Mouse (Mus musculus) embryonic facial prominence, embryonic 14.5 days (tissue): ENCODE data around the gene Armcx4. TPM values are rescaled to one million over a fixed set of nuclear protein-coding genes. Genes with fewer than 3 reads are reported as not detected.

Source experiments
- ATAC-seq: fragments of 200-750 bp; cut with Nextera tagmentation; 2 replicates; pipeline ENCODE4 v1.8.0; 2017; ENCODE audit warnings: low read depth, moderate number of reproducible peaks, moderate TSS enrichment
- DNase-seq: peaks from one replicate; pipeline ENCODE4 v3.0.0-alpha.2; 2015; ENCODE audit warnings: low spot score
- H3K27ac ChIP-seq: fragments of 300-500 bp; sonication (generic); replicated peaks from 2 replicates; pipeline ENCODE4 v1.5.1; 2014; ENCODE audit warnings: low read depth, mild to moderate bottlenecking, low read length, moderate library complexity
- H3K27me3 ChIP-seq: fragments of 300-500 bp; sonication (generic); replicated peaks from 2 replicates; pipeline ENCODE4 v1.6.1; 2014; ENCODE audit warnings: low read length; ENCODE audit not compliant: control insufficient read depth, insufficient read depth
- H3K36me3 ChIP-seq: fragments of 300-500 bp; sonication (generic); 2 replicates; pipeline ENCODE4 v1.6.1; 2014; ENCODE audit warnings: low read length, mixed read lengths; ENCODE audit not compliant: control insufficient read depth, insufficient read depth
- H3K4me1 ChIP-seq: fragments of 300-500 bp; sonication (generic); 2 replicates; pipeline ENCODE4 v1.6.1; 2014; ENCODE audit warnings: antibody characterized with exemption, low read length; ENCODE audit not compliant: control insufficient read depth, insufficient read depth
- H3K4me2 ChIP-seq: fragments of 300-500 bp; sonication (generic); 2 replicates; pipeline ENCODE4 v1.6.1; 2014; ENCODE audit warnings: low read depth, mild to moderate bottlenecking, low read length, moderate library complexity, mixed read lengths
- H3K4me3 ChIP-seq: fragments of 300-500 bp; sonication (generic); 2 replicates; pipeline ENCODE4 v1.5.1; 2014; ENCODE audit warnings: low read depth, mild to moderate bottlenecking, low read length
- H3K9ac ChIP-seq: fragments of 300-500 bp; sonication (generic); 2 replicates; pipeline ENCODE4 v1.6.1; 2014; ENCODE audit warnings: low read depth, mild to moderate bottlenecking, low read length, moderate library complexity, mixed read lengths
- H3K9me3 ChIP-seq: fragments of 300-500 bp; sonication (generic); 2 replicates; pipeline ENCODE4 v1.6.1; 2016; ENCODE audit warnings: low read length; ENCODE audit not compliant: control insufficient read depth
- WGBS: fragments of 180-500 bp; shearing (Covaris S2); extraction: QIAGEN DNeasy Blood & Tissue Kit; methylation state at CpG from one replicate; pipeline ENCODE4 v1.1.7; 2014; 5-methylcytosine and 5-hydroxymethylcytosine counted together
- polyA plus RNA-seq: library from polyadenylated mRNA; unstranded; fragments of >200 nt; fragmentation: Nextera tagmentation; extraction: Ambion mirVana; gene quantifications from 2 replicates; pipeline ENCODE4 v1.2.1, GENCODE M21; 2014

Armcx4 gene
- polyA plus RNA-seq: 5.9 and 6.6 TPM in 2 replicates

- no peaks in the 10 kb centered on the region for H3K4me1 ChIP-seq
- DNase-seq (peak; percentile 94), ATAC-seq (peak; percentile 96)
- 41% methylated on average over 11 of the region's 33 CpGs for WGBS
- H3K27ac ChIP-seq: peak within 1 kb of the TSS; percentile 92
- no peaks in the 10 kb centered on the region for H3K9me3 ChIP-seq
- peak within 1 kb of the TSS; percentile 78 for H3K9ac ChIP-seq
- H3K36me3 ChIP-seq: peaks cover 11% of the 10 kb centered on the region; the same call in 1 of the 2 replicates
- peak within 1 kb of the TSS; percentile 45 for H3K4me3 ChIP-seq
- peak within 1 kb of the TSS; percentile 54 for H3K4me2 ChIP-seq
- peaks cover 3% of the 10 kb centered on the region for H3K27me3 ChIP-seq
Measured at GRCm38 (mm10) chrX:134686267-134686666, at the start of gene Armcx4. Gene Armcx4, plus strand, starts transcription at chrX:134686519.

DNA sequence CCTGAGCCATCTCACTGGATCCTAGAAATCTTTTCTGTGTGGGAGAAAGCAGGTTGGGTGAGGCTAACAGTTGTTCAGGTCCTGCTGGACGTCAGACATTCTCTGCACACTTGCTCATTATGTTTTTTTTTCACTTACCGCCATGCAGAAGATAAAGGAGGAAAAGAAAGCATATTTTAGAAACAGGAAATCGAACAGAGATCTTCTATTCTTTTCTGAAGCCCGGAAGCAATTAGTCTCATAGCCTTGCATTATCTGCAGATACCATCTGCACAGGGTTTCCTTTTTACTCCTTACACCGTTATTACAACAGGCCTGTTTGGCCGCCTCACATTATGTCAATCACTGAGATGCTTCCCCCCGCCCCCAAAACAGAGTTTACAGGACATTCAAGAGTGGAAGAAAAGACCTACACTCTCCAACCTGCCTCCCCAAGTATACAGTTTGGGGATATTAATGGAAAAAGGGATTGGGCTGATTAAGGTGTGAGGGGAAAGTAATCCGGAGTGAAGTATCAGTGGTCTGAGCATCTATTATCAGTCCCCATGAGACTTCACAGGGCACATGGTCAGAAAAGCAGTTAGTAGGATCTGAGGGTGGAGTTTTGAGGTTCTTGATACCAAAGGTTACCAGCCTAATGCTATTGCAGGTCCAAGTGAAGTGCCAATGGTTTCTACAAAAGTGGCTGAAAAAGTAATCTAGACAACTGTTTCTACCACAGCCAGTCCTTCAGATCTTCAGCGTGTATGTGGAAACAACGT, 45.1 kb upstream of the Armcx4 start:
- Histone ChIP-seq H3K4me1 (no peaks in the 10 kb centered on the region), H3K9ac (no peak overlapping the region), H3K27me3 (no peaks in the 10 kb centered on the region), H3K27ac (no peak overlapping the region), H3K36me3 (no peaks in the 10 kb centered on the region), H3K4me3 (no peak overlapping the region), H3K9me3 (no peaks in the 10 kb centered on the region), H3K4me2 (no peak overlapping the region)
- DNase-seq (no peak), ATAC-seq (no peak)
- WGBS: 65% methylated on average over 10 of the region's 10 CpGs

- Histone ChIP-seq H3K9ac (no peak overlapping the region), H3K4me1 (no peaks in the 10 kb centered on the region), H3K27me3 (no peaks in the 10 kb centered on the region), H3K36me3 (no peaks in the 10 kb centered on the region), H3K27ac (no peak overlapping the region), H3K4me2 (no peak overlapping the region), H3K9me3 (no peaks in the 10 kb centered on the region), H3K4me3 (no peak overlapping the region)
- WGBS: 82% methylated on average over 1 of the region's 1 CpGs
- no peak for ATAC-seq
- no peak for DNase-seq
Measured at GRCm38 (mm10) chrX:134646338-134646737, 40.0 kb upstream of the Armcx4 start.

DNA sequence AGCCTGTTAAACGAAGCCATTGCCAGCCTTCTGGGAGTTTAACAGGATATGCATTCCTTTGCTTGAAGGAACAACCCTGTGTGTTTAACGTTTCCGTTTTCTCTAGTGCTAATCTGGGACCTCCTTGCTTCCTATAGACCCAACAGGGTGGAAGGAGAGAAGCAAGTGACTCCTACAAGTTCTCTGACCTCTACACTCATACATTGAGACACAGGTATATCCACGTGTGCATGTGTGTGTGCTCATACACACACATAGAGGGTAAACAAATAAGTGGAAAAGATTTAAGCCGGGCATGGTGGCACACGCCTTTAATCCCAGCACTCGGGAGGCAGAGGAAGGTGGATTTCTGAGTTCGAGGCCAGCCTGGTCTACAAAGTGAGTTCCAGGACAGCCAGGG, 38.9 kb upstream of the Armcx4 start:
- no peaks in the 10 kb centered on the region for H3K27me3 ChIP-seq
- H3K4me3 ChIP-seq: no peak overlapping the region
- no peak overlapping the region for H3K27ac ChIP-seq
- H3K36me3 ChIP-seq: no peaks in the 10 kb centered on the region
- H3K9me3 ChIP-seq: no peaks in the 10 kb centered on the region
- ATAC-seq (no peak), DNase-seq (no peak)
- WGBS: 65% methylated on average over 8 of the region's 8 CpGs
- H3K4me1 ChIP-seq: no peaks in the 10 kb centered on the region
- H3K9ac ChIP-seq: no peak overlapping the region
- H3K4me2 ChIP-seq: no peak overlapping the region

GRCm38 (mm10) chrX:134648031-134648692, 38.2 kb upstream of the Armcx4 start:
- ATAC-seq (peak; percentile 75; the same call in 1 of the 2 replicates), DNase-seq (peak; percentile 94)
- WGBS: 22% methylated on average over 11 of the region's 11 CpGs
- Histone ChIP-seq H3K4me3 (no peak overlapping the region), H3K27ac (no peak overlapping the region; the same call in 1 of the 2 replicates), H3K4me2 (no peak overlapping the region), H3K4me1 (no peaks in the 10 kb centered on the region), H3K36me3 (no peaks in the 10 kb centered on the region), H3K27me3 (no peaks in the 10 kb centered on the region), H3K9ac (no peak overlapping the region), H3K9me3 (no peaks in the 10 kb centered on the region)

GRCm38 (mm10) chrX:134652061-134652460, 34.3 kb upstream of the Armcx4 start:
- H3K4me3 ChIP-seq: no peak overlapping the region
- no peaks in the 10 kb centered on the region for H3K36me3 ChIP-seq
- H3K27me3 ChIP-seq: no peaks in the 10 kb centered on the region
- 63% methylated on average over 1 of the region's 1 CpGs for WGBS
- H3K27ac ChIP-seq: no peak overlapping the region
- no peaks in the 10 kb centered on the region for H3K4me1 ChIP-seq
- no peaks in the 10 kb centered on the region for H3K9me3 ChIP-seq
- H3K9ac ChIP-seq: no peak overlapping the region
- ATAC-seq (no peak), DNase-seq (no peak)
- no peak overlapping the region for H3K4me2 ChIP-seq

GRCm38 (mm10) chrX:134661586-134661985, 24.7 kb upstream of the Armcx4 start:
- DNase-seq (no peak), ATAC-seq (no peak)
- H3K4me2 ChIP-seq: no peak overlapping the region
- H3K9me3 ChIP-seq: no peaks in the 10 kb centered on the region
- no peaks in the 10 kb centered on the region for H3K36me3 ChIP-seq
- H3K4me3 ChIP-seq: no peak overlapping the region
- H3K9ac ChIP-seq: no peak overlapping the region
- H3K4me1 ChIP-seq: no peaks in the 10 kb centered on the region
- WGBS: 76% methylated on average over 5 of the region's 5 CpGs
- no peaks in the 10 kb centered on the region for H3K27me3 ChIP-seq
- no peak overlapping the region for H3K27ac ChIP-seq

DNA sequence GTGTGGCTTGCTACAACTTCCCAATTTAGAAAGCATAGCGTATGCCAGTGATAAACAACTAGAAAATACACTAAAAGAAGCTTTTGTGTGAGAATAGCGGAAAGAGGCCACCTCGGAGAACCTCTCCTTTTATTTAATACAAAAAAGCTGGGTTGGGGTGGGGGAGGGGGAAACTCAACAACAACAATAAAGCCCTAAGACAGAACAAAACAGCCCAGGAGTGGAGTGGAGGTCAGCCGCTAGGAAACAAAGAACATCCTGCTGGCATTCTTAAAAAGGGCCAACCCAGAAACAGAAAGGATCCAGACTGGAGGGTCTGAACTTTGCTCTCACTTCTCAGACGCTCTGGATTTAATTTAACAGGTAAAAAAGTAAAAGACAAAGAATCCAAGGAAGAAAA, 11.3 kb upstream of the Armcx4 start:
- no peak overlapping the region for H3K4me2 ChIP-seq
- 27% methylated on average over 5 of the region's 5 CpGs for WGBS
- no peaks in the 10 kb centered on the region for H3K27me3 ChIP-seq
- H3K27ac ChIP-seq: no peak overlapping the region
- DNase-seq: peak; percentile 5
- no peak overlapping the region for H3K9ac ChIP-seq
- H3K4me3 ChIP-seq: no peak overlapping the region
- no peaks in the 10 kb centered on the region for H3K36me3 ChIP-seq
- H3K9me3 ChIP-seq: no peaks in the 10 kb centered on the region
- no peak for ATAC-seq
- no peaks in the 10 kb centered on the region for H3K4me1 ChIP-seq
